Mouse (Mus musculus) heart, adult 2 months (tissue): Measurements from ENCODE around the gene H2-DMb1.

Source experiments
- CTCF ChIP-seq: fragments of 200-600 bp; IDR thresholded peaks from 2 replicates; pipeline ENCODE4 v1.8.1; 2022; ENCODE audit warnings: antibody characterized with exemption, mild to moderate bottlenecking, moderate library complexity
- EP300 ChIP-seq: fragments of 200-500 bp; IDR thresholded peaks from 2 replicates; pipeline ENCODE4 v1.6.1; 2011; ENCODE audit warnings: low read depth, low read length, control low read depth; ENCODE audit not compliant: insufficient read depth
- POLR2A ChIP-seq: fragments of 200-500 bp; IDR thresholded peaks from 2 replicates; pipeline ENCODE4 v1.6.1; 2011; ENCODE audit warnings: mild to moderate bottlenecking, low read depth, low read length, control low read depth; ENCODE audit not compliant: insufficient read depth

GRCm38 (mm10) chr17:34128944-34129791 is 23.7 kb upstream of the H2-DMb1 start:
- TF ChIP-seq POLR2A (no peak), CTCF (peak; percentile 10), EP300 (no peak)
